Mouse (Mus musculus): ENCODE data around the gene Clec4b2. TPM values are rescaled to one million over a fixed set of nuclear protein-coding genes. Genes with fewer than 3 reads are reported as not detected.

Gene Clec4b2
- not detected in 2 replicates for polyA plus RNA-seq (2021; fragmentation: Nextera tagmentation)
- long read RNA-seq, experiment 1: 0 reads
- long read RNA-seq, experiment 2: 0 reads

GRCm38 (mm10) chr6:123172593-123172992, at the start of gene Clec4b2:
Clec4b2 (plus strand) TSS chr6:123172893.

GRCm38 (mm10) chr6:123229644-123230043, 57.0 kb downstream of the Clec4b2 start, which contains the start of gene Clec4n:
Clec4n (plus strand) TSS chr6:123229843.

Other genes with a start within 250 kb of the Clec4b2 start
- gene Clec4a3, start 220.4 kb upstream of the Clec4b2 start, polyA plus RNA-seq (2021; fragmentation: Nextera tagmentation): 2.0 and 2.1 TPM in 2 replicates
- gene Clec4a4, start 182.5 kb upstream of the Clec4b2 start, polyA plus RNA-seq (2021; fragmentation: Nextera tagmentation): not detected in 2 replicates
- gene Clec4b1, start 122.9 kb upstream of the Clec4b2 start, polyA plus RNA-seq (2021; fragmentation: Nextera tagmentation): not detected in 2 replicates
- 1.6 and 2.2 TPM in 2 replicates for gene Clec4a2, start 66.5 kb upstream of the Clec4b2 start, polyA plus RNA-seq (2021; fragmentation: Nextera tagmentation)
- 0.38 and 0.50 TPM in 2 replicates for gene Clec4n, start 57.0 kb downstream of the Clec4b2 start, polyA plus RNA-seq (2021; fragmentation: Nextera tagmentation)
- not detected in 2 replicates for gene Clec4d, start 89.2 kb downstream of the Clec4b2 start, polyA plus RNA-seq (2021; fragmentation: Nextera tagmentation)
- not detected in 2 replicates for gene Clec4e, start 117.0 kb downstream of the Clec4b2 start, polyA plus RNA-seq (2021; fragmentation: Nextera tagmentation)
- gene Vmn2r19, start 135.4 kb downstream of the Clec4b2 start, polyA plus RNA-seq (2021; fragmentation: Nextera tagmentation): not detected in 2 replicates
- gene Vmn2r20, start 245.2 kb downstream of the Clec4b2 start, polyA plus RNA-seq (2021; fragmentation: Nextera tagmentation): not detected in 2 replicates